Mouse (Mus musculus) cerebellum, adult 9-11 months (tissue): Measurements from ENCODE around the gene Fam171a1.
"Not testable (repeated sequence)": the region's sequence is repeated elsewhere in the genome, so short reads cannot be mapped to it uniquely, and the experiment has no call there.

Source experiments
- DNase-seq: peaks from one replicate; pipeline ENCODE4 v3.0.0; 2022

Gene Fam171a1

GRCm38 (mm10) chr2:3174890-3175289, 60.9 kb downstream of the Fam171a1 start:
- DNase-seq: no peak

GRCm38 (mm10) chr2:3175988-3176387, 62.0 kb downstream of the Fam171a1 start:
- DNase-seq: not testable (repeated sequence)

GRCm38 (mm10) chr2:3176751-3177150, 62.7 kb downstream of the Fam171a1 start:
- DNase-seq: no peak

- DNase-seq: no peak
Measured at GRCm38 (mm10) chr2:3180550-3180949, 66.5 kb downstream of the Fam171a1 start.

- DNase-seq: no peak
Measured at GRCm38 (mm10) chr2:3183656-3184055, 69.6 kb downstream of the Fam171a1 start.

GRCm38 (mm10) chr2:3185335-3185734, 71.3 kb downstream of the Fam171a1 start:
- DNase-seq: no peak

GRCm38 (mm10) chr2:3188745-3189475, 74.9 kb downstream of the Fam171a1 start:
- no peak for DNase-seq

GRCm38 (mm10) chr2:3191149-3191548, 77.1 kb downstream of the Fam171a1 start:
- no peak for DNase-seq

GRCm38 (mm10) chr2:3195511-3195910, 81.5 kb downstream of the Fam171a1 start:
- DNase-seq: no peak

- DNase-seq: peak; percentile 40
Measured at GRCm38 (mm10) chr2:3200422-3200821, 86.4 kb downstream of the Fam171a1 start.

- peak; percentile 16 for DNase-seq
Measured at GRCm38 (mm10) chr2:3206975-3207642, 93.1 kb downstream of the Fam171a1 start.

GRCm38 (mm10) chr2:3215480-3215879, 101.5 kb downstream of the Fam171a1 start:
- DNase-seq: no peak

- no peak for DNase-seq
Measured at GRCm38 (mm10) chr2:3216617-3217016, 102.6 kb downstream of the Fam171a1 start.

GRCm38 (mm10) chr2:3217577-3217976, 103.6 kb downstream of the Fam171a1 start:
- not testable (repeated sequence) for DNase-seq

- DNase-seq: no peak
Measured at GRCm38 (mm10) chr2:3218225-3218624, 104.2 kb downstream of the Fam171a1 start.

GRCm38 (mm10) chr2:3228475-3228874, 114.5 kb downstream of the Fam171a1 start:
- DNase-seq: peak; percentile 7

GRCm38 (mm10) chr2:3229060-3229459, 115.0 kb downstream of the Fam171a1 start:
- DNase-seq: peak; percentile 53

- no peak for DNase-seq
Measured at GRCm38 (mm10) chr2:3239255-3239654, 125.2 kb downstream of the Fam171a1 start.

- DNase-seq: no peak
Measured at GRCm38 (mm10) chr2:3244251-3244650, 130.2 kb downstream of the Fam171a1 start.

GRCm38 (mm10) chr2:3251309-3251708, 137.3 kb downstream of the Fam171a1 start:
- no peak for DNase-seq

GRCm38 (mm10) chr2:3266466-3266865, 152.4 kb downstream of the Fam171a1 start:
- no peak for DNase-seq

- no peak for DNase-seq
Measured at GRCm38 (mm10) chr2:3267879-3268278, 153.9 kb downstream of the Fam171a1 start.

- no peak for DNase-seq
Measured at GRCm38 (mm10) chr2:3273349-3273748, 159.3 kb downstream of the Fam171a1 start.

- DNase-seq: no peak
Measured at GRCm38 (mm10) chr2:3276106-3276505, 162.1 kb downstream of the Fam171a1 start.
